Mouse (Mus musculus): ENCODE results near the gene Smug1. TPM values are rescaled to one million over a fixed set of nuclear protein-coding genes. Genes with fewer than 3 reads are reported as not detected.

The Smug1 gene
- polyA plus RNA-seq, 1 experiment from 2014 or later, result 4.6 TPM

- Histone ChIP-seq H3K9ac (no peak overlapping the region), H3K36me3 (replicated peaks) (no peaks in the 10 kb centered on the region), H3K9me3 (replicated peaks) (no peaks in the 10 kb centered on the region), H3K27ac (replicated peaks) (no peak overlapping the region), H3K27me3 (peaks cover 93% of the 10 kb centered on the region), H3K4me3 (replicated peaks) (no peak overlapping the region), H3K4me1 (replicated peaks) (no peaks in the 10 kb centered on the region), H3K4me2 (no peak overlapping the region)
- 28% methylated on average over 13 of the region's 13 CpGs for WGBS (ENCODE audit: insufficient replicate concordance)
- ATAC-seq (ENCODE audit: insufficient read depth), result no peak
Measured at GRCm38 (mm10) chr15:103135431-103135947, 31.4 kb downstream of the Smug1 start.

DNA sequence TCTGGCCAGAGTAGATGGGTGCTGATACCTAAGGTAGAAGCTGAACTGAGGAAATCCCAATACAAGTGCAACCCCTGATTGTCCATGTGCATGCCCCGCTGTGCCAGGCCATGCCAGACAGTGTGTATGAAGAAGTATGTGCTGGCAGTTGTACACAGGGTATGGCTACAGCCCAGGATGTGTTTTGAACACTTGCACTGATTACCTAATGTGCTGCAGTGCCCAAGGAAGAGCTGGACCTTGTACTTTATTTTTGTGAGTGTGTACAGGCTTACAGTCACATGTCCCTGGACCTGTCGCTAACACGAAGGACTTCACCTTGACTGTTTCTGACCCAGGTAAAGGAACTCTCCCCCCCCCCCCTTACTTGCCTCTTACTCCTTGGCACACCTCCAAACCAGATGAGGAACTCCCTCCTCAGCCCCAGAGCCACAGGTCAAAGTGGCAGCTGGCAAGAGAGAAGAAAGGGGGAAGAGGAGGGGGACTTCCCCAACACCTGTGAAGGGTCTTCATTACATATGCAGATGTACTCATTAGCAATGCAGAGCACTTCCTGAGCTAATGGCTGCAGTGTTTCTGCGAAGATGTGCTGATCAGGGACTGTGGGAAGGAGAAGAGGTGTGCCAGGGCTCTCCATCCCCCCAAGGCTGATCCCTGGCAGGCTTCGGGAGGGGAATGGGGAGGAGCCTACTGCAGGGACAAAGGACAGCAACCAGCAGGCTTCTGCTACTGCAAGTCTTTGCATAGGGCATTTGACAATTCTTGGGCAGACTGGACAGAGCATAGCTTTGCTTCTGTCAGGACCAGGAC, 32.4 kb downstream of the Smug1 start:
- ATAC-seq (ENCODE audit: insufficient read depth), result no peak
- H3K9me3 ChIP-seq (replicated peaks), result no peaks in the 10 kb centered on the region
- H3K27ac ChIP-seq (replicated peaks), result no peak overlapping the region
- 27% methylated on average over 5 of the region's 5 CpGs for WGBS (ENCODE audit: insufficient replicate concordance)
- no peak overlapping the region for H3K4me3 ChIP-seq (replicated peaks)
- no peak overlapping the region for H3K4me2 ChIP-seq
- no peaks in the 10 kb centered on the region for H3K36me3 ChIP-seq (replicated peaks)
- H3K9ac ChIP-seq, result no peak overlapping the region
- H3K4me1 ChIP-seq (replicated peaks), result no peaks in the 10 kb centered on the region
- H3K27me3 ChIP-seq, result peaks cover 93% of the 10 kb centered on the region

GRCm38 (mm10) chr15:103133761-103134160, 33.1 kb downstream of the Smug1 start:
- H3K4me3 ChIP-seq (replicated peaks), result no peak overlapping the region
- H3K36me3 ChIP-seq (replicated peaks), result no peaks in the 10 kb centered on the region
- H3K4me2 ChIP-seq, result no peak overlapping the region
- H3K9ac ChIP-seq, result no peak overlapping the region
- no peaks in the 10 kb centered on the region for H3K4me1 ChIP-seq (replicated peaks)
- 16% methylated on average over 4 of the region's 4 CpGs for WGBS (ENCODE audit: insufficient replicate concordance)
- H3K27me3 ChIP-seq, result peaks cover 94% of the 10 kb centered on the region
- H3K27ac ChIP-seq (replicated peaks), result no peak overlapping the region
- no peaks in the 10 kb centered on the region for H3K9me3 ChIP-seq (replicated peaks)
- ATAC-seq (ENCODE audit: insufficient read depth), result no peak

DNA sequence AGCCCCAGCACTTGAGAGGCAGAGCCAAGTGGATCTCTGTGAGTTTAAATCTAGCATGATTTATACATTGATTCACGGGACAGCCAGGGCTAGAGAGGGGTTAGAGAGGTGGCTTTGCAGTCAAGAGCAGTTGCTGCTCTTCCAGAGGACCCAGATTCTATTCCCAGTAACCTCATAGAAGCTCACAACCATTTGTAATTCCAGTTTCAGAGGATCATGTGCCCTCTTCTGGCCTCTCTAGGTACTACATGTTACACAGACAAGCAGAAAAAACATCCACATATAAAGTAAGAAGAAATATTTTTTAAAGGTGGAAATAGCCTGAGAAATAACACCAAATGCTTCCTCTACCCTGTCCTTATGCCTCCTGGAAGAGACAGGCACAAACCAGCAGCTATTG, 36.2 kb downstream of the Smug1 start:
- no peak overlapping the region for H3K9ac ChIP-seq
- no peak overlapping the region for H3K4me3 ChIP-seq (replicated peaks)
- no peaks in the 10 kb centered on the region for H3K4me1 ChIP-seq (replicated peaks)
- no peak overlapping the region for H3K27ac ChIP-seq (replicated peaks)
- no peaks in the 10 kb centered on the region for H3K9me3 ChIP-seq (replicated peaks)
- H3K4me2 ChIP-seq, result no peak overlapping the region
- no peaks in the 10 kb centered on the region for H3K36me3 ChIP-seq (replicated peaks)
- 15% methylated on average over 1 of the region's 1 CpGs for WGBS (ENCODE audit: insufficient replicate concordance)
- peaks cover 91% of the 10 kb centered on the region for H3K27me3 ChIP-seq
- no peak for ATAC-seq (ENCODE audit: insufficient read depth)

DNA sequence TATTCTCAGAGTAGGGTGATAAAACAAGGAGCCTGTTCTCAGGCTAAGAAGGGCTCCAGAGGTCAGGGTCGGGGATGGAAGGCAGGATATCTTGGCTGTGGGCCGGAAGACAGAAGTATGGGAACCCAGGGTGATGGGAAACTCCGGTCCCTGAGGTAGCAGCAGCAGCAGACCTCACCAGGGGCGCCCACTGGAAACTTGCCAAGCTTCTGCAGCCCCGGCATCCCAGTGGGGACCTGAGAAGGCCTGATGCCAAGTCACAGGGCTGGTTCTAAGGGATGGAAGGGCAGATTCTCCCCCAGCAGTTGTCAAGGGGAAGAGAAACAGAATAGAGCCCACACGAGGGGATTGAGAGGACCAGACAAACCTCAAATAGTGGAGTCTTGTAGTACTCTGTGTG, 37.6 kb downstream of the Smug1 start:
- Histone ChIP-seq H3K4me2 (no peak overlapping the region), H3K9ac (no peak overlapping the region), H3K9me3 (replicated peaks) (no peaks in the 10 kb centered on the region), H3K4me3 (replicated peaks) (no peak overlapping the region), H3K4me1 (replicated peaks) (no peaks in the 10 kb centered on the region), H3K27ac (replicated peaks) (no peak overlapping the region), H3K27me3 (peaks cover 90% of the 10 kb centered on the region), H3K36me3 (replicated peaks) (no peaks in the 10 kb centered on the region)
- ATAC-seq (ENCODE audit: insufficient read depth), result no peak
- 25% methylated on average over 6 of the region's 6 CpGs for WGBS (ENCODE audit: insufficient replicate concordance)

DNA sequence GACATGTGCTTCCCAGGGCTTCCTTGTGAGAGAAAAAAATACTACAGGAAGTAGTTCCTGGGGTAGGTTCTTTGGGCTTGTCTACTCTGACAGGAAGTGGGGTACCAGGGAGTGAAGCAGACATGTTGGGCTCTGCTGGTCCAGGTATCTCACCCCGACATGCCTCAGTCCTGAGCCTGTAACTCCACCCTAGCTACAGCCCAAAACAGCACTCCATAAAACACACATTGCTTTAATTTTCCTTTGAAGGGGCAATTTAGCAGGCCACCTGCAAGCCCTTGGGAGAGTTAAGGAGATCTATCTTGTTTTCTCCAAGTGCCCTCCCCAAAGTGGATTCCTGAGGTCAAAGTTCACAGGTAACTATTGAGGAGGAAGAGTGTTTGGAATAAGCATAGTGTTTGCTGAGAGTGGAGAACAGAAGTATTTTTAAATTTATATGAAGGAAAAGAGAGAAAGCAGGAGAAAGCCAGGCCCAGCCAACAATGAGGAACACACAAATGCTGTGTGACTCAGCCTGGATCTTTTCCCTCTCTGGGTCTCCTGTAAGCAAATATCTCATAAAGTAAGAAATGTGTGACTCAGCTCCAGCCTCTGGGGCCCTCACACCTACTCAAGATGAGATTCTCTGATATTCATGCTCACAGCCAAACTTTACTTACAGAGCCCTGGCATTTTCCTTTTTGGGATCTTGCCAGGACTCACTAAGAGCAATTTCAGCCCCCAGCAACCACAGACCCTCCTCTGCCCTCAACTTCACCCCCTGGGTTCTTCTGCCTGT, 38.6 kb downstream of the Smug1 start:
- Histone ChIP-seq H3K36me3 (replicated peaks) (no peaks in the 10 kb centered on the region), H3K9me3 (replicated peaks) (no peaks in the 10 kb centered on the region), H3K27me3 (peaks cover 86% of the 10 kb centered on the region), H3K9ac (no peak overlapping the region), H3K27ac (replicated peaks) (no peak overlapping the region), H3K4me2 (no peak overlapping the region), H3K4me1 (replicated peaks) (no peaks in the 10 kb centered on the region), H3K4me3 (replicated peaks) (no peak overlapping the region)
- ATAC-seq (ENCODE audit: insufficient read depth), result no peak
- WGBS (ENCODE audit: insufficient replicate concordance), result 29% methylated on average over 1 of the region's 1 CpGs

DNA sequence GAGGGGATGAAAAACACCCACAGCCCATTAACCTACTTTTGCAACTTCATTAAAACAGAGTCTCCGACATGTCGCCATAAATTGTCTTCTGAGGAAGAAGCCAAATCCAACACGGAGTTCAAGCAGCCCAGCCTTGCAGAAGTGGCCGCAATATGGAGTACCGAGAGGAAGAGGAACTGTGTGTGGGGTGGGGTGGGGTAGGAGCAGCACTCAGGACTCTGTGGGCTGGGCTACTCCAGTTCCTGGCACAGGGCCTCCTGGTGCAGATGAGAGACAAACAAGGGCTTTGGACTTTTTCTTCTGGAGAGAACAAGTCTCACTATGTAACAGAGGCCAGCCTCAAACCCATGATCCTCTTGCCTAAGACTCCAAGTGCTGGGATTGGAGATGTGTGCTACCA, 40.9 kb downstream of the Smug1 start:
- Histone ChIP-seq H3K4me3 (replicated peaks) (no peak overlapping the region), H3K27me3 (peaks cover 88% of the 10 kb centered on the region), H3K9me3 (replicated peaks) (no peaks in the 10 kb centered on the region), H3K4me2 (no peak overlapping the region), H3K9ac (no peak overlapping the region), H3K4me1 (replicated peaks) (no peaks in the 10 kb centered on the region), H3K36me3 (replicated peaks) (no peaks in the 10 kb centered on the region), H3K27ac (replicated peaks) (no peak overlapping the region)
- 34% methylated on average over 5 of the region's 5 CpGs for WGBS (ENCODE audit: insufficient replicate concordance)
- no peak for ATAC-seq (ENCODE audit: insufficient read depth)

GRCm38 (mm10) chr15:103124254-103124653, 42.6 kb downstream of the Smug1 start:
- H3K27me3 ChIP-seq, result peaks cover 92% of the 10 kb centered on the region
- no peaks in the 10 kb centered on the region for H3K9me3 ChIP-seq (replicated peaks)
- H3K9ac ChIP-seq, result no peak overlapping the region
- H3K4me1 ChIP-seq (replicated peaks), result no peaks in the 10 kb centered on the region
- WGBS (ENCODE audit: insufficient replicate concordance), result 37% methylated on average over 1 of the region's 1 CpGs
- H3K4me3 ChIP-seq (replicated peaks), result no peak overlapping the region
- H3K4me2 ChIP-seq, result no peak overlapping the region
- H3K27ac ChIP-seq (replicated peaks), result no peak overlapping the region
- ATAC-seq (ENCODE audit: insufficient read depth), result no peak
- H3K36me3 ChIP-seq (replicated peaks), result no peaks in the 10 kb centered on the region

GRCm38 (mm10) chr15:103123343-103123742, 43.5 kb downstream of the Smug1 start:
- H3K4me2 ChIP-seq, result no peak overlapping the region
- H3K9me3 ChIP-seq (replicated peaks), result no peaks in the 10 kb centered on the region
- H3K27ac ChIP-seq (replicated peaks), result no peak overlapping the region
- WGBS (ENCODE audit: insufficient replicate concordance), result 43% methylated on average over 8 of the region's 8 CpGs
- no peak overlapping the region for H3K4me3 ChIP-seq (replicated peaks)
- no peaks in the 10 kb centered on the region for H3K4me1 ChIP-seq (replicated peaks)
- peaks cover 88% of the 10 kb centered on the region for H3K27me3 ChIP-seq
- H3K9ac ChIP-seq, result no peak overlapping the region
- ATAC-seq (ENCODE audit: insufficient read depth), result no peak
- no peaks in the 10 kb centered on the region for H3K36me3 ChIP-seq (replicated peaks)

- Histone ChIP-seq H3K4me1 (replicated peaks) (no peaks in the 10 kb centered on the region), H3K9ac (no peak overlapping the region), H3K27ac (replicated peaks) (no peak overlapping the region), H3K4me3 (replicated peaks) (no peak overlapping the region), H3K9me3 (replicated peaks) (no peaks in the 10 kb centered on the region), H3K36me3 (replicated peaks) (no peaks in the 10 kb centered on the region), H3K27me3 (peaks cover 90% of the 10 kb centered on the region), H3K4me2 (no peak overlapping the region)
- ATAC-seq (ENCODE audit: insufficient read depth), result no peak
- 45% methylated on average over 2 of the region's 2 CpGs for WGBS (ENCODE audit: insufficient replicate concordance)
Measured at GRCm38 (mm10) chr15:103122372-103122771, 44.5 kb downstream of the Smug1 start.

GRCm38 (mm10) chr15:103121416-103121815, 45.5 kb downstream of the Smug1 start:
- peaks cover 91% of the 10 kb centered on the region for H3K27me3 ChIP-seq
- WGBS (ENCODE audit: insufficient replicate concordance), result 30% methylated on average over 5 of the region's 5 CpGs

More at GRCm38 (mm10) chr15:103121416-103121815, 45.5 kb downstream of the Smug1 start:
- no peak overlapping the region for H3K9ac ChIP-seq
- no peak for ATAC-seq (ENCODE audit: insufficient read depth)
- no peaks in the 10 kb centered on the region for H3K4me1 ChIP-seq (replicated peaks)
- H3K36me3 ChIP-seq (replicated peaks), result no peaks in the 10 kb centered on the region
- no peak overlapping the region for H3K4me2 ChIP-seq
- H3K27ac ChIP-seq (replicated peaks), result no peak overlapping the region
- no peaks in the 10 kb centered on the region for H3K9me3 ChIP-seq (replicated peaks)
- H3K4me3 ChIP-seq (replicated peaks), result no peak overlapping the region
